Mouse (Mus musculus) cortical plate, adult 2 months (tissue): ENCODE results near the gene Hacl1. TPM values are rescaled to one million over a fixed set of nuclear protein-coding genes. Genes with fewer than 3 reads are reported as not detected.

Experiments used
- H3K27ac ChIP-seq: fragments of 200-500 bp; 2 replicates; pipeline ENCODE4 v1.5.1; 2012; ENCODE audit warnings: low read length, control low read depth, inconsistent platforms; ENCODE audit not compliant: insufficient read depth
- H3K4me1 ChIP-seq: fragments of 200-500 bp; 2 replicates; pipeline ENCODE4 v1.6.1; 2011; ENCODE audit warnings: low read length; ENCODE audit not compliant: control insufficient read depth, insufficient read depth
- H3K4me3 ChIP-seq: fragments of 200-500 bp; 2 replicates; pipeline ENCODE4 v1.5.1; 2011; ENCODE audit warnings: mild to moderate bottlenecking, low read length, control low read depth; ENCODE audit not compliant: insufficient read depth
- CTCF ChIP-seq: fragments of 200-500 bp; IDR thresholded peaks from 2 replicates; pipeline ENCODE4 v1.5.1; 2011; ENCODE audit warnings: mild to moderate bottlenecking, control low read depth, low read length; ENCODE audit not compliant: insufficient read depth; ENCODE audit errors: extremely low read depth
- POLR2A ChIP-seq: fragments of 200-500 bp; IDR thresholded peaks from 2 replicates; pipeline ENCODE4 v1.6.1; 2011; ENCODE audit warnings: mild to moderate bottlenecking, low read length, control low read depth; ENCODE audit not compliant: insufficient read depth; ENCODE audit errors: extremely low read depth
- polyA plus RNA-seq: library from polyadenylated mRNA; depleted of rRNA; stranded (reverse); fragments of >200 nt; gene quantifications from 2 replicates; pipeline ENCODE4 v1.2.3, GENCODE M21; 2012

The Hacl1 gene
- polyA plus RNA-seq, 1 experiment: 11.3 TPM

- peaks cover 11% of the 10 kb centered on the region for H3K4me1 ChIP-seq
- TF ChIP-seq CTCF (no peak), POLR2A (no peak)
- no peak overlapping the region for H3K4me3 ChIP-seq
- peak overlapping the region; percentile 74 for H3K27ac ChIP-seq
Observed at GRCm38 (mm10) chr14:31669642-31670490, 28.8 kb upstream of the Hacl1 start.

GRCm38 (mm10) chr14:31669161-31669611 is 28.1 kb upstream of the Hacl1 start:
- TF ChIP-seq POLR2A (no peak), CTCF (no peak)
- H3K4me3 ChIP-seq: no peak overlapping the region
- H3K4me1 ChIP-seq: peaks cover 11% of the 10 kb centered on the region
- H3K27ac ChIP-seq: peak overlapping the region; percentile 74

- H3K27ac ChIP-seq: 0 out of 2 replicates have a peak overlapping the region, but pooled peaks have one; percentile 16
- H3K4me1 ChIP-seq: peaks cover 17% of the 10 kb centered on the region
- no peak overlapping the region for H3K4me3 ChIP-seq
- TF ChIP-seq POLR2A (no peak), CTCF (no peak)
Observed at GRCm38 (mm10) chr14:31668326-31668725, 27.2 kb upstream of the Hacl1 start.

GRCm38 (mm10) chr14:31667741-31668140 is 26.7 kb upstream of the Hacl1 start:
- Histone ChIP-seq H3K27ac (no peak overlapping the region), H3K4me3 (no peak overlapping the region), H3K4me1 (peaks cover 18% of the 10 kb centered on the region)
- TF ChIP-seq POLR2A: no peak
- no peak for TF ChIP-seq CTCF

GRCm38 (mm10) chr14:31666931-31667705 is 26.0 kb upstream of the Hacl1 start:
- H3K27ac ChIP-seq: no peak overlapping the region
- H3K4me1 ChIP-seq: peaks cover 18% of the 10 kb centered on the region
- no peak overlapping the region for H3K4me3 ChIP-seq
- TF ChIP-seq CTCF (no peak), POLR2A (no peak)

GRCm38 (mm10) chr14:31665566-31665940 is 24.5 kb upstream of the Hacl1 start:
- peaks cover 18% of the 10 kb centered on the region for H3K4me1 ChIP-seq
- TF ChIP-seq POLR2A: no peak
- TF ChIP-seq CTCF: no peak
- no peak overlapping the region for H3K4me3 ChIP-seq
- H3K27ac ChIP-seq: no peak overlapping the region

- H3K4me3 ChIP-seq: no peak overlapping the region
- peaks cover 19% of the 10 kb centered on the region for H3K4me1 ChIP-seq
- no peak for TF ChIP-seq POLR2A
- no peak for TF ChIP-seq CTCF
- H3K27ac ChIP-seq: 0 out of 2 replicates have a peak overlapping the region, but pooled peaks have one; percentile 14
Observed at GRCm38 (mm10) chr14:31664903-31665565, 23.9 kb upstream of the Hacl1 start.

GRCm38 (mm10) chr14:31664100-31664902 is 23.2 kb upstream of the Hacl1 start:
- H3K4me3 ChIP-seq: no peak overlapping the region
- peaks cover 16% of the 10 kb centered on the region for H3K4me1 ChIP-seq
- H3K27ac ChIP-seq: peak overlapping the region; percentile 98; the same call in 1 of the 2 replicates
- TF ChIP-seq POLR2A (no peak), CTCF (no peak)
